Mouse (Mus musculus): ENCODE data around the gene Cltrn. TPM values are rescaled to one million over a fixed set of nuclear protein-coding genes. Genes with fewer than 3 reads are reported as not detected.

Cltrn gene
- not detected in 2 replicates for polyA plus RNA-seq (2014; fragmentation: Nextera tagmentation; extraction: Ambion mirVana)

GRCm38 (mm10) chrX:164088582-164088981, at the start of gene Cltrn:
TSS of gene Cltrn (plus strand) at chrX:164088830.
- Histone ChIP-seq H3K9ac (ENCODE audit: low read length) (no peak within 1 kb of the TSS), H3K4me3 (ENCODE audit: low read depth, low read length) (no peak within 1 kb of the TSS), H3K27me3 (ENCODE audit: control insufficient read depth, insufficient read depth, low read length) (no peaks in the 10 kb centered on the region), H3K36me3 (ENCODE audit: control insufficient read depth, insufficient read depth, low read length) (no peaks in the 10 kb centered on the region), H3K27ac (ENCODE audit: low read depth, low read length) (no peak within 1 kb of the TSS), H3K9me3 (ENCODE audit: control insufficient read depth, low read length) (no peaks in the 10 kb centered on the region), H3K4me1 (ENCODE audit: control insufficient read depth, insufficient read depth, low read length) (no peaks in the 10 kb centered on the region), H3K4me2 (ENCODE audit: low read depth) (no peak within 1 kb of the TSS)
- ATAC-seq (ENCODE audit: insufficient read depth, low FRiP score, low TSS enrichment) (no peak), DNase-seq (ENCODE audit: low spot score) (no peak)
- 89% methylated on average over 4 of the region's 4 CpGs for WGBS

GRCm38 (mm10) chrX:164038882-164039281, 49.7 kb upstream of the Cltrn start:
- Histone ChIP-seq H3K27me3 (ENCODE audit: control insufficient read depth, insufficient read depth, low read length) (no peaks in the 10 kb centered on the region), H3K27ac (ENCODE audit: low read depth, low read length) (no peak overlapping the region), H3K9ac (ENCODE audit: low read length) (no peak overlapping the region), H3K36me3 (ENCODE audit: control insufficient read depth, insufficient read depth, low read length) (no peaks in the 10 kb centered on the region), H3K4me3 (ENCODE audit: low read depth, low read length) (no peak overlapping the region), H3K4me2 (ENCODE audit: low read depth) (no peak overlapping the region), H3K4me1 (ENCODE audit: control insufficient read depth, insufficient read depth, low read length) (no peaks in the 10 kb centered on the region), H3K9me3 (ENCODE audit: control insufficient read depth, low read length) (no peaks in the 10 kb centered on the region)
- WGBS = 59% methylated on average over 2 of the region's 2 CpGs
- DNase-seq (ENCODE audit: low spot score) (no peak), ATAC-seq (ENCODE audit: insufficient read depth, low FRiP score, low TSS enrichment) (no peak)

GRCm38 (mm10) chrX:164042069-164042468, 46.6 kb upstream of the Cltrn start:
- no peak for DNase-seq (ENCODE audit: low spot score)
- no peaks in the 10 kb centered on the region for H3K27me3 ChIP-seq (ENCODE audit: control insufficient read depth, insufficient read depth, low read length)
- H3K4me3 ChIP-seq (ENCODE audit: low read depth, low read length) = no peak overlapping the region

GRCm38 (mm10) chrX:164046736-164047135, 41.9 kb upstream of the Cltrn start:
- 65% methylated on average over 2 of the region's 2 CpGs for WGBS
- H3K4me3 ChIP-seq (ENCODE audit: low read depth, low read length) = no peak overlapping the region
- no peak overlapping the region for H3K27ac ChIP-seq (ENCODE audit: low read depth, low read length)
- no peaks in the 10 kb centered on the region for H3K36me3 ChIP-seq (ENCODE audit: control insufficient read depth, insufficient read depth, low read length)
- H3K9ac ChIP-seq (ENCODE audit: low read length) = no peak overlapping the region
- H3K27me3 ChIP-seq (ENCODE audit: control insufficient read depth, insufficient read depth, low read length) = no peaks in the 10 kb centered on the region
- no peaks in the 10 kb centered on the region for H3K9me3 ChIP-seq (ENCODE audit: control insufficient read depth, low read length)
- DNase-seq (ENCODE audit: low spot score) = no peak
- no peaks in the 10 kb centered on the region for H3K4me1 ChIP-seq (ENCODE audit: control insufficient read depth, insufficient read depth, low read length)
- H3K4me2 ChIP-seq (ENCODE audit: low read depth) = no peak overlapping the region
- ATAC-seq (ENCODE audit: insufficient read depth, low FRiP score, low TSS enrichment) = no peak

More at GRCm38 (mm10) chrX:164042069-164042468, 46.6 kb upstream of the Cltrn start:
- Histone ChIP-seq H3K9me3 (ENCODE audit: control insufficient read depth, low read length) (no peaks in the 10 kb centered on the region), H3K36me3 (ENCODE audit: control insufficient read depth, insufficient read depth, low read length) (no peaks in the 10 kb centered on the region), H3K4me1 (ENCODE audit: control insufficient read depth, insufficient read depth, low read length) (no peaks in the 10 kb centered on the region), H3K27ac (ENCODE audit: low read depth, low read length) (no peak overlapping the region), H3K4me2 (ENCODE audit: low read depth) (no peak overlapping the region), H3K9ac (ENCODE audit: low read length) (no peak overlapping the region)
- 72% methylated on average over 13 of the region's 13 CpGs for WGBS
- no peak for ATAC-seq (ENCODE audit: insufficient read depth, low FRiP score, low TSS enrichment)

GRCm38 (mm10) chrX:164055726-164056125, 32.9 kb upstream of the Cltrn start:
- ATAC-seq (ENCODE audit: insufficient read depth, low FRiP score, low TSS enrichment) (no peak), DNase-seq (ENCODE audit: low spot score) (no peak)
- Histone ChIP-seq H3K27me3 (ENCODE audit: control insufficient read depth, insufficient read depth, low read length) (no peaks in the 10 kb centered on the region), H3K27ac (ENCODE audit: low read depth, low read length) (no peak overlapping the region), H3K4me1 (ENCODE audit: control insufficient read depth, insufficient read depth, low read length) (no peaks in the 10 kb centered on the region), H3K4me3 (ENCODE audit: low read depth, low read length) (no peak overlapping the region), H3K4me2 (ENCODE audit: low read depth) (no peak overlapping the region), H3K9me3 (ENCODE audit: control insufficient read depth, low read length) (no peaks in the 10 kb centered on the region), H3K36me3 (ENCODE audit: control insufficient read depth, insufficient read depth, low read length) (no peaks in the 10 kb centered on the region), H3K9ac (ENCODE audit: low read length) (no peak overlapping the region)
- 99% methylated on average over 4 of the region's 4 CpGs for WGBS

GRCm38 (mm10) chrX:164058523-164058922, 30.1 kb upstream of the Cltrn start:
- no peaks in the 10 kb centered on the region for H3K9me3 ChIP-seq (ENCODE audit: control insufficient read depth, low read length)
- H3K4me1 ChIP-seq (ENCODE audit: control insufficient read depth, insufficient read depth, low read length) = no peaks in the 10 kb centered on the region
- WGBS = 86% methylated on average over 3 of the region's 3 CpGs
- H3K4me3 ChIP-seq (ENCODE audit: low read depth, low read length) = no peak overlapping the region
- DNase-seq (ENCODE audit: low spot score) = no peak
- H3K36me3 ChIP-seq (ENCODE audit: control insufficient read depth, insufficient read depth, low read length) = no peaks in the 10 kb centered on the region
- H3K27ac ChIP-seq (ENCODE audit: low read depth, low read length) = no peak overlapping the region
- no peak overlapping the region for H3K4me2 ChIP-seq (ENCODE audit: low read depth)
- no peak for ATAC-seq (ENCODE audit: insufficient read depth, low FRiP score, low TSS enrichment)
- H3K9ac ChIP-seq (ENCODE audit: low read length) = no peak overlapping the region
- no peaks in the 10 kb centered on the region for H3K27me3 ChIP-seq (ENCODE audit: control insufficient read depth, insufficient read depth, low read length)

- H3K4me2 ChIP-seq (ENCODE audit: low read depth) = no peak overlapping the region
- no peak overlapping the region for H3K27ac ChIP-seq (ENCODE audit: low read depth, low read length)
- no peak overlapping the region for H3K4me3 ChIP-seq (ENCODE audit: low read depth, low read length)
- 67% methylated on average over 4 of the region's 4 CpGs for WGBS
- no peaks in the 10 kb centered on the region for H3K4me1 ChIP-seq (ENCODE audit: control insufficient read depth, insufficient read depth, low read length)
- H3K9ac ChIP-seq (ENCODE audit: low read length) = no peak overlapping the region
- DNase-seq (ENCODE audit: low spot score) (no peak), ATAC-seq (ENCODE audit: insufficient read depth, low FRiP score, low TSS enrichment) (no peak)
- no peaks in the 10 kb centered on the region for H3K27me3 ChIP-seq (ENCODE audit: control insufficient read depth, insufficient read depth, low read length)
- no peaks in the 10 kb centered on the region for H3K9me3 ChIP-seq (ENCODE audit: control insufficient read depth, low read length)
- H3K36me3 ChIP-seq (ENCODE audit: control insufficient read depth, insufficient read depth, low read length) = no peaks in the 10 kb centered on the region
Observed at GRCm38 (mm10) chrX:164059070-164059469, 29.6 kb upstream of the Cltrn start.

- DNase-seq (ENCODE audit: low spot score) (peak; percentile 43), ATAC-seq (ENCODE audit: insufficient read depth, low FRiP score, low TSS enrichment) (peak; percentile 71)
- 13% methylated on average over 2 of the region's 2 CpGs for WGBS
- Histone ChIP-seq H3K27me3 (ENCODE audit: control insufficient read depth, insufficient read depth, low read length) (no peaks in the 10 kb centered on the region), H3K27ac (ENCODE audit: low read depth, low read length) (no peak overlapping the region), H3K4me1 (ENCODE audit: control insufficient read depth, insufficient read depth, low read length) (no peaks in the 10 kb centered on the region), H3K4me2 (ENCODE audit: low read depth) (no peak overlapping the region), H3K9me3 (ENCODE audit: control insufficient read depth, low read length) (no peaks in the 10 kb centered on the region), H3K36me3 (ENCODE audit: control insufficient read depth, insufficient read depth, low read length) (no peaks in the 10 kb centered on the region), H3K4me3 (ENCODE audit: low read depth, low read length) (no peak overlapping the region), H3K9ac (ENCODE audit: low read length) (no peak overlapping the region)
Observed at GRCm38 (mm10) chrX:164066185-164066584, 22.4 kb upstream of the Cltrn start.

- no peak overlapping the region for H3K9ac ChIP-seq (ENCODE audit: low read length)
- no peak overlapping the region for H3K4me3 ChIP-seq (ENCODE audit: low read depth, low read length)
- no peak overlapping the region for H3K4me2 ChIP-seq (ENCODE audit: low read depth)
- H3K36me3 ChIP-seq (ENCODE audit: control insufficient read depth, insufficient read depth, low read length) = no peaks in the 10 kb centered on the region
- no peaks in the 10 kb centered on the region for H3K27me3 ChIP-seq (ENCODE audit: control insufficient read depth, insufficient read depth, low read length)
- no peaks in the 10 kb centered on the region for H3K9me3 ChIP-seq (ENCODE audit: control insufficient read depth, low read length)
- 86% methylated on average over 4 of the region's 4 CpGs for WGBS
- DNase-seq (ENCODE audit: low spot score) (no peak), ATAC-seq (ENCODE audit: insufficient read depth, low FRiP score, low TSS enrichment) (no peak)
- H3K27ac ChIP-seq (ENCODE audit: low read depth, low read length) = no peak overlapping the region
- H3K4me1 ChIP-seq (ENCODE audit: control insufficient read depth, insufficient read depth, low read length) = no peaks in the 10 kb centered on the region
Observed at GRCm38 (mm10) chrX:164068968-164069367, 19.7 kb upstream of the Cltrn start.

All from neural tube, embryonic 11.5 days (tissue).